Mouse (Mus musculus) MEL (cell line): ENCODE measurements at regions not wholly inside any gene's neighbourhood (a gene's known extent, or its start where the extent isn't known, plus 50 kb on each side); places are given as distances from the start of the nearest gene placed in this dataset.

Source experiments
- CTCF ChIP-seq, 3 experiments: IDR thresholded peaks in 2 of 3; conservative IDR thresholded peaks in 1 of 3; 2 replicates each; pipeline ENCODE4 v1.5.1; 2011 to 2012; ENCODE audit warnings: low read length in 3 of 3, low read depth in 2 of 3, mild to moderate bottlenecking in 2 of 3, improper control_type of control experiment in 1 of 3, inconsistent platforms in 1 of 3, mixed read lengths in 1 of 3, moderate library complexity in 1 of 3; ENCODE audit not compliant: control insufficient read depth in 1 of 3, insufficient read depth in 1 of 3, poor library complexity in 1 of 3, severe bottlenecking in 1 of 3
- ELF1 ChIP-seq: IDR thresholded peaks from 2 replicates; pipeline ENCODE4 v1.6.1; 2014; ENCODE audit warnings: low read depth, mild to moderate bottlenecking, inconsistent platforms, low read length, improper control_type of control experiment, moderate library complexity
- EP300 ChIP-seq, 2 experiments: IDR thresholded peaks; 2 replicates each; pipeline ENCODE4 v1.6.1; 2011; ENCODE audit warnings: improper control_type of control experiment in 2 of 2, low read length in 2 of 2, low read depth in 1 of 2, mild to moderate bottlenecking in 1 of 2
- GABPA ChIP-seq: IDR thresholded peaks from 2 replicates; pipeline ENCODE4 v1.6.1; 2012; ENCODE audit warnings: low read depth, mild to moderate bottlenecking, inconsistent platforms, low read length, improper control_type of control experiment, moderate library complexity
- GATA1 ChIP-seq: IDR thresholded peaks from 2 replicates; pipeline ENCODE4 v1.6.1; 2011; ENCODE audit warnings: low read depth, low read length, improper control_type of control experiment
- HCFC1 ChIP-seq: IDR thresholded peaks from 2 replicates; pipeline ENCODE4 v1.6.1; 2012; ENCODE audit warnings: low read depth, mild to moderate bottlenecking, inconsistent platforms, low read length, improper control_type of control experiment, moderate library complexity
- MAX ChIP-seq: IDR thresholded peaks from 2 replicates; pipeline ENCODE4 v1.6.1; 2011; ENCODE audit warnings: low read length, improper control_type of control experiment
- MYC ChIP-seq: IDR thresholded peaks from 2 replicates; pipeline ENCODE4 v1.6.1; 2011; ENCODE audit warnings: low read depth, mild to moderate bottlenecking, low read length, improper control_type of control experiment, moderate library complexity
- POLR2A ChIP-seq, 2 experiments: IDR thresholded peaks; 2 replicates each; pipeline ENCODE4 v1.6.1; 2011 to 2012; ENCODE audit warnings: low read length in 2 of 2, mild to moderate bottlenecking in 2 of 2, control low read depth in 1 of 2, improper control_type of control experiment in 1 of 2, low read depth in 1 of 2, moderate library complexity in 1 of 2; ENCODE audit not compliant: control insufficient read depth in 1 of 2, insufficient read depth in 1 of 2, poor library complexity in 1 of 2
- RCOR1 ChIP-seq: IDR thresholded peaks from 2 replicates; pipeline ENCODE4 v1.6.1; 2012; ENCODE audit warnings: low read depth, mild to moderate bottlenecking, inconsistent platforms, low read length, improper control_type of control experiment
- UBTF ChIP-seq: IDR thresholded peaks from 2 replicates; pipeline ENCODE4 v1.6.1; 2012; ENCODE audit warnings: low read depth, mild to moderate bottlenecking, inconsistent platforms, low read length, improper control_type of control experiment, moderate library complexity, borderline replicate concordance; ENCODE audit not compliant: insufficient read depth
- USF2 ChIP-seq, 2 experiments: IDR thresholded peaks; 2 replicates each; pipeline ENCODE4 v1.6.1; 2011 to 2012; ENCODE audit warnings: improper control_type of control experiment in 2 of 2, low read length in 2 of 2, borderline replicate concordance in 1 of 2, inconsistent platforms in 1 of 2, low read depth in 1 of 2, mild to moderate bottlenecking in 1 of 2; ENCODE audit not compliant: insufficient read depth in 1 of 2
- ZC3H11A ChIP-seq: IDR thresholded peaks from 2 replicates; pipeline ENCODE4 v1.6.1; 2012; ENCODE audit warnings: low read depth, mild to moderate bottlenecking, inconsistent platforms, low read length, improper control_type of control experiment
- ZKSCAN1 ChIP-seq: IDR thresholded peaks from 2 replicates; pipeline ENCODE4 v1.6.1; 2012; ENCODE audit warnings: low read depth, mild to moderate bottlenecking, inconsistent platforms, low read length, improper control_type of control experiment, moderate library complexity

- TF ChIP-seq RCOR1: no peak
- no peak for TF ChIP-seq ZC3H11A
- TF ChIP-seq EP300 (IDR thresholded peaks at IDR 0.05; ENCODE audit: low read depth in 1 of 2, low read length in 2 of 2): no peak
- no peak for TF ChIP-seq CTCF (IDR thresholded peaks at IDR 0.05 in 2 of 3, conservative IDR thresholded peaks at IDR 0.05 in 1 of 3; ENCODE audit: control insufficient read depth in 1 of 3, insufficient read depth in 1 of 3, low read depth in 2 of 3, low read length in 3 of 3, poor library complexity in 1 of 3, severe bottlenecking in 1 of 3)
- no peak for TF ChIP-seq UBTF
- no peak for TF ChIP-seq GATA1
- TF ChIP-seq POLR2A (IDR thresholded peaks at IDR 0.05; ENCODE audit: control insufficient read depth in 1 of 2, insufficient read depth in 1 of 2, low read depth in 1 of 2, low read length in 2 of 2, poor library complexity in 1 of 2): no peak
- TF ChIP-seq USF2 (IDR thresholded peaks at IDR 0.05; ENCODE audit: borderline replicate concordance in 1 of 2, insufficient read depth in 1 of 2, low read depth in 1 of 2, low read length in 2 of 2): no peak
- no peak for TF ChIP-seq ZKSCAN1
- TF ChIP-seq MYC: no peak
- no peak for TF ChIP-seq ELF1
- TF ChIP-seq HCFC1: no peak
- TF ChIP-seq GABPA: no peak
- no peak for TF ChIP-seq MAX
These were observed 323.3 kb downstream of the Ppp1r3a start for GRCm38 (mm10) chr6:14431751-14432150.
